Mouse (Mus musculus) small intestine, adult 2 months (tissue): ENCODE measurements at regions not wholly inside any gene's neighbourhood (a gene's known extent, or its start where the extent isn't known, plus 50 kb on each side); places are given as distances from the start of the nearest gene placed in this dataset.
"Not testable (repeated sequence)": the region's sequence is repeated elsewhere in the genome, so short reads cannot be mapped to it uniquely, and the experiment has no call there.

Experiments used
- CTCF ChIP-seq: fragments of 200-500 bp; IDR thresholded peaks from 2 replicates; pipeline ENCODE4 v1.5.1; 2012; ENCODE audit warnings: low read depth, mild to moderate bottlenecking, control low read depth, inconsistent platforms, low read length, moderate library complexity, mixed read lengths; ENCODE audit not compliant: insufficient replicate concordance, insufficient read length; ENCODE audit errors: extremely low read depth
- POLR2A ChIP-seq: fragments of 200-500 bp; IDR thresholded peaks from 2 replicates; pipeline ENCODE4 v1.6.1; 2012; ENCODE audit warnings: low read depth, mild to moderate bottlenecking, control low read depth, inconsistent platforms, low read length, moderate library complexity

DNA sequence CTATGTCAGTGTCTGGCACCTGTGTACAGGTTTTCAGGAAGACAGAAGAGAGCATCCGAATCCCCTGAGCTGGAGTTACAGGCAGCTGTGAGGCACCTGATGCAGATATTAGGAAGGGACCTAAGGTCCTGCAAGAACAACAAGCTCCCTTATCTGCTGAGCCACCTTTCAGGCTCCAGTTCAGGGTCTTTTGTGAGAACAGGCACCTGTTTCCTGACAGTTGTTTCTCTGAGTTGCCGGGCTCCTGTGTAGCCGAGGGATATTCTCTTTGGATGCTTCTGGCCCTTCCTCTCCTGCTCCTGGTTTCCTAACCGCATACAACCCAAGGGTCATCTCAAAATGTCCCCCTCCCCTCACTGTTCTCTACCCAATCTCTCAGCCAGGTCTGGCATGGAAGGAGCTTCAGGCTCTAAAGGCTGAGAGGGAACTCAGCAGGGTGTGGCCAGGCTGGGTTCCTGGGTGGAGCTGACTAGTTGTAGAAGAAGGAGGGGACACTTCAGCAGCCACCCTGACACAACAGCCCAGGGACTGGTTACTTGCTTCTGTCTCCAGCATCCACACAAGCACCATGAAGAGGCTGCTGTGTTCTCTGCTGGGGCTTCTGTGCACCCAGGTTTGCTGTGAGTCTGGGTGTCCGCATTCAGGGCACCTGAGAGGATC is 619.5 kb downstream of the Dad1 start:
- not testable (repeated sequence) for TF ChIP-seq CTCF, POLR2A
